Mouse (Mus musculus) CD8-positive naive resting alpha-beta T cell, adult 2 months (primary cell): ENCODE measurements at regions not wholly inside any gene's neighbourhood (a gene's known extent, or its start where the extent isn't known, plus 50 kb on each side); places are given as distances from the start of the nearest gene placed in this dataset.

Source experiments
- DNase-seq, 2 experiments: peaks; one replicate each; pipeline ENCODE4 v3.0.0; 2022; ENCODE audit warnings: low read depth in 2 of 2, low spot score in 2 of 2

GRCm38 (mm10) chr10:67736636-67737035 is 175.8 kb downstream of the Zfp365 start:
- DNase-seq: no peak

- no peak for DNase-seq
These were observed 180.9 kb downstream of the Zfp365 start for GRCm38 (mm10) chr10:67731577-67731976.

GRCm38 (mm10) chr10:67729271-67729670 is 180.5 kb upstream of the Ado start:
- no peak for DNase-seq

- DNase-seq: no peak
These were observed 178.8 kb upstream of the Ado start for GRCm38 (mm10) chr10:67727580-67727979.

GRCm38 (mm10) chr10:67726796-67727195 is 178.0 kb upstream of the Ado start:
- no peak for DNase-seq

- DNase-seq: no peak
These were observed 177.6 kb upstream of the Ado start for GRCm38 (mm10) chr10:67726351-67726750.

DNA sequence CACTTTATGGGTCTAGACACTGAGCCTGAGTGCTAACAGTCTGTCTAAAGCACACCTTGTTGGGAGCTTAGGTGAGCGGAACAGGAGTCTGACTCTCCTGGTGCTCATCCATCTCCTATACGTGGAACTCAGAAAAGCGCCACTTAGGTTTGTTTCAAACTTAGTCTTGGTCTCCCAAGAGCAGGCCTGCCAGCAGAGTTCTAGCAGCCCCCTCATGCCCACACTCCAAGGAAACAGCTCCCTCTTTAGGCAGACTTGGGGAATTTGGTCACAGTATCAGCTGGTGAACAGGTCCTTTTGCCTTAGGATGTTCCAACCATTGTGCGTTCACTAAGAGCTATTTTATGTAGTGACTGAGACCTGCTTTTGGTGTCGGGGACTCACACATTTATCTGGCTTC is 173.0 kb upstream of the Ado start:
- DNase-seq: peak; percentile 20 to 29

GRCm38 (mm10) chr10:67717506-67717905 is 168.8 kb upstream of the Ado start:
- DNase-seq: no peak

DNA sequence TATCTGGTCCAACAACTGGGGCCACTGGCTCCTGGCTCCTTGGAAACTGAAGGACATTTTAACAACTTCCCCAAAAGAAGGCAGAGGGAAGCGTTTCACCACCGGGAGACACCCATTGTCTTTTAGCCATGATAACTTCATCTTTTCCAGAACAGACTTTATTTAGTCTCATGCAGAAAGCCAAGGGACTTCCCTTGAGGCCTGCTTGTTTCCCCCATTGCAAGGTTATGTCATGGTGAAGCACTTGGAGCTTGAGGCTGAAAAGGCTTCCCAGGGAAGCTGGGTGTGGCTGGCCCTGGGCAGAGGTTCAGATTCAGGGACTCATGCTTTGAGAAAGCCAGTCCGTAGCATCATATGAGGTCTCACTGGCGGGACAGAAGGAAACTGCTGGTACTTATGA is 166.3 kb upstream of the Ado start:
- DNase-seq: no peak

DNA sequence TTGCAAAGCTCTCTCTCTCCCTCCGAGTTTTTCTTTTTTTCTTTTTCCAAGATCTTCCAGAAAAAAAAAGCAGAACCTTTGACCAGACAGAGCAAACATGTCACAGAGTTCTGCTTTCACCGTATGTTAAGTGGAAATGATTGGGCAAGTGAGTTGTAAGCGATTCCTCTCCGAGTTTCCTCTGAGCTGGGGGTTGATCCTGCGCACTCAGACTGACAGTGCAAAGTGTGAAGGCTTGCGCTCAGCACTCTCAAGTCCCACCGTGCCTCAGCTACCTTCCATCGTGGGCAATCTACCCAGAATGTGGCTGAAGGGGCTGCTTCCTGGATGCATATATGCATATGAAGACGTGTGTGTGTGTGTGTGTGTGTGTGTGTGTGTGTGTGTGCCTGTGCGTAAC is 164.3 kb upstream of the Ado start:
- DNase-seq: no peak

- no peak for DNase-seq
These were observed 163.9 kb upstream of the Ado start for GRCm38 (mm10) chr10:67712665-67713064.

- DNase-seq: no peak
These were observed 163.2 kb upstream of the Ado start for GRCm38 (mm10) chr10:67711961-67712360.

GRCm38 (mm10) chr10:67706436-67706835 is 157.7 kb upstream of the Ado start:
- DNase-seq: no peak

- DNase-seq: no peak
These were observed 154.2 kb upstream of the Ado start for GRCm38 (mm10) chr10:67702783-67703455.

GRCm38 (mm10) chr10:67697401-67698195 is 148.8 kb upstream of the Ado start:
- DNase-seq: peak; percentile 5

- DNase-seq: no peak
These were observed 147.4 kb upstream of the Ado start for GRCm38 (mm10) chr10:67695891-67696853.

- DNase-seq: no peak
These were observed 146.0 kb upstream of the Ado start for GRCm38 (mm10) chr10:67694751-67695150.

GRCm38 (mm10) chr10:67693586-67693985 is 144.8 kb upstream of the Ado start:
- no peak for DNase-seq

- DNase-seq: no peak
These were observed 141.4 kb upstream of the Ado start for GRCm38 (mm10) chr10:67689944-67690670.

GRCm38 (mm10) chr10:67679382-67679781 is 130.6 kb upstream of the Ado start:
- no peak for DNase-seq

GRCm38 (mm10) chr10:67673450-67673849 is 124.7 kb upstream of the Ado start:
- no peak for DNase-seq
